Mouse (Mus musculus): ENCODE results near the gene Ugt2b38. TPM values are rescaled to one million over a fixed set of nuclear protein-coding genes. Genes with fewer than 3 reads are reported as not detected.
"Not testable (repeated sequence)": the region's sequence is repeated elsewhere in the genome, so short reads cannot be mapped to it uniquely, and the experiment has no call there.

Gene Ugt2b38
- total RNA-seq (2015; ENCODE audit: low replicate concordance) (not detected in 2 replicates), total RNA-seq (2017; ENCODE audit: low replicate concordance) (not detected in 2 replicates)

DNA sequence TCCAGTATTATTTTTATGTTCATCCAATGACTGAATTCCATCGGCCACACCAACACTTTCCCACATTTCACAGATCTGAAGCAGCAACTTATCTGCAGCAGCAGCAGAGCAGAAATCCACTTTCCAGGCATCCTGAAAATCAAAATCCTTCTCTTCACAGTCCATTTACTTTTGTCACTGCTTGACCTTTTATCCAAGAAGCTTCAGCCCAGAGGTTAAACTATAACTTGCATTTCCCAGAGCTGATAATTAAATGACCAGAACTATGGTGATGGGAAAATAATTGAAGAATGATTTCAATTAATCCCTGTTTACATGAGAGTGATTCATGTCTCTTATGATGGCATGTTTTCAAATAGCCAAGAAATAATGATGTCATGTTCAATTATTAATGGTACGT is at the start of gene Ugt2b38:
Ugt2b38 (minus strand) TSS at position 163 of the 400 bp plus-strand sequence.
- ATAC-seq (replicated peaks; ENCODE audit: low FRiP score, poor library complexity, severe bottlenecking): not testable (repeated sequence)

- no peak for ATAC-seq (replicated peaks; ENCODE audit: low FRiP score, poor library complexity, severe bottlenecking)
These were observed 34.8 kb upstream of the Ugt2b38 start for GRCm38 (mm10) chr5:87458810-87459209.

DNA sequence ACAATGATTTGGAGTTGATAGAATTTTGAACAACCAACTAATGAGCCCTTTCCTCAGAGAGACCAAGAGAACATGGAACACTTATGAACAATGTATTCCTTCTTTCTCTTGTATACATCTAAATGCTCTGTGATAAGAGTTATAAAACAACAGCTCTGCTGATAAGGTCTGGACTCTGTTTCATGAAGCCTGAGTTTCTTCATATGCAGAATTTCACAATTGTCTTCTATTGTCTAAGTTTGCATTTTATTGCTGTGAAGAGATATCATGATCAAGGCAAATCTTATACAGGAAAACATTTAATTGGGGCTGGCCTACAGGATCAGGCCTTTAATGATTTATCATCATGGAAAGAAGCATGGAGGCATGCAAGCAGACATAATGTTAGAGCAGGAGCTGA is 33.7 kb upstream of the Ugt2b38 start:
- ATAC-seq (replicated peaks; ENCODE audit: low FRiP score, poor library complexity, severe bottlenecking): no peak

- no peak for ATAC-seq (replicated peaks; ENCODE audit: low FRiP score, poor library complexity, severe bottlenecking)
These were observed 32.3 kb upstream of the Ugt2b38 start for GRCm38 (mm10) chr5:87456216-87456850.

- ATAC-seq (replicated peaks; ENCODE audit: low FRiP score, poor library complexity, severe bottlenecking): no peak
These were observed 31.5 kb upstream of the Ugt2b38 start for GRCm38 (mm10) chr5:87455519-87455918.

DNA sequence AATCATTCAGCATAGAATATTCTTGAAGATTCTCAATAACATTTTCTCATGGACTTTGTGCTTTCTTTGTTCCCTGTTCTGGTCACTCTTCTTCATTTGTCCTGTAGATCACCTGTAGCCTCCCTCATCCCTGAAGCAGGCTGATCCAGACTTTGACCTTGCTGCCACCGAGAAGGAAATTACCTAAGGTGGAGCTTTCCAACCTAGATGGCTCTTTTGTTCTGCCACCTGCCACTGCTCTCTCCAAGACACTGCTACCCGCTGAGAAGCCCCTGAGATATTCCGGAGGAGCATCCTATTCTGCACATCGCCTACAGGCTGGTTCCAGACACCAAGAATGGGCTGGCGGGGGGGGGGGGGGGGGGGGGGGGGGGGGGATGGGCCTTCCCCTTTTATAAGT is 28.5 kb upstream of the Ugt2b38 start:
- not testable (repeated sequence) for ATAC-seq (replicated peaks; ENCODE audit: low FRiP score, poor library complexity, severe bottlenecking)

GRCm38 (mm10) chr5:87436264-87436663 is 12.3 kb upstream of the Ugt2b38 start:
- no peak for ATAC-seq (replicated peaks; ENCODE audit: low FRiP score, poor library complexity, severe bottlenecking)

DNA sequence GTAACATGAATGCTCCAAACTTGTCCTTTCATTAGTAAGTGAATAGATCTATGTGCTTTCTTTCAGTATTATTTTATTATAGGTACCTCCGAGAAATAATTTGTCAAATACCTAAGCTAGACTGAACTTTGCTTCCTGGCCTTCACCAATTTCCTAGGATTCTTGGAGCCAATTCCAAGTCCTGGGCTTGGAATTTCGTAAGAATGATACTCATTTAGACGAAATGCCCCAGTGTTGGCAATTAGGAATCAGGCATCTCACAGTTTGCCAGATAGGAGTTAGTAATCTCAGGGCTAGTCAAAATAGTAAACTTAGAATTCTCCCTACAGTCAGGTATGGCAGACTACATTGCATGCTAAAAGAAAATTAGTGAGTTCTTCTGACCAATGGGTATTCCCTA is 1.7 kb upstream of the Ugt2b38 start:
- no peak for ATAC-seq (replicated peaks; ENCODE audit: low FRiP score, poor library complexity, severe bottlenecking)

DNA sequence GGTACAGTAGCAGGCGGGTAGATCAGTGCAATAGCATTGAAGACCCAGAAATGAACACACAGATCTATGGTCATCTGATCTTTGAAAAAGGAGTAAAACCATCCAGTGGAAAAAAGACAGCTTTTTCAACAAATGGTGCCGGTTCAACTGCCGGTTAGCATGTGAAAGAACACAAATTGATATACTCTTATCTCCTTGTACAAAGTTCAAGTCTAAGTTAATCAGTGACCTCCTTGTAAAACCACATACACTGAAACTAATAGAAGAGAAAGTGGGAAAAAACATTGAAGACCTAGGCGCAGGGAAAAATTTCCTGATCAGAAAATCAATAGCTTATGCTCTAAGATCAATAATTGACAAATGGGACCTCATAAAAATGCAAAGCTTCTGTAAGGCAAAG is 27.0 kb downstream of the Ugt2b38 start:
- no peak for ATAC-seq (replicated peaks; ENCODE audit: low FRiP score, poor library complexity, severe bottlenecking)

GRCm38 (mm10) chr5:87390818-87391217 is 33.2 kb downstream of the Ugt2b38 start:
- ATAC-seq (replicated peaks; ENCODE audit: low FRiP score, poor library complexity, severe bottlenecking): no peak

DNA sequence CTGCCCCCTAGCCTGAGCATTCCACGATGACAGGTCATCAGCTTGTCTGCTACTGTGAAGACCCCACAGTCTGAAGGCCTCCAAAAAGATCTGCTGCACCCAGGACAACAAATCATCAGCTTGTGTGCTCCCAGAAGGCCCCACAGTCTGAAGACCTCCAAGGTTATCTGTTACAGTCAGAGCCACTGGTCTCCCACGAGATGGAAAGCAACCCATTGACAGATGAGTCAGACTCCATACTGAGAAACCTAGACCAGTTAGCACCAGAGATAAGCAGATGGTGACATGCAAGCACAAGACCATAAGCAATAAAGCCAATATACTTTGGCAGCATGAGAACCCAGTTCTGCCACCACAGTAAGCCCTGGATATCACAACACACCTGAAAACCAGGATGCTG is 43.8 kb downstream of the Ugt2b38 start:
- no peak for ATAC-seq (replicated peaks; ENCODE audit: low FRiP score, poor library complexity, severe bottlenecking)

DNA sequence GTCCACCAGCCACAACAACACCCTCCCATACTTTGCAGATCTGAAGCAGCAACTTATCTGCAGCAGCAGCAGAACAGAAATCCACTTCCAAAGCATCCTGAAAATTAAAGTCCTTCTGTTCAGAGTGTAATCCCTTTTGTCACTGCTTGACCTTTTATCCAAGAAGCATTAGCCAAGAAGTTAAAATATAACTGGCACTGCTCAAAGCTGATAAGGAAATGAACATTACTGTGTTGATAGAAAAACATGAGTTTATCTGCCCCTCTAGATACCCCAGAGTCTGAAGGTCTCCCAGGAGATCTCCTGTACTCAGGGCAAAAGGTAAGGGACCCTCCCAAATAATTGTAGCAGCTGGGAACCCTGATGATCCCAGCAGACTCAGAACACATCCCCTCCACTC is 44.2 kb downstream of the Ugt2b38 start:
- ATAC-seq (replicated peaks; ENCODE audit: low FRiP score, poor library complexity, severe bottlenecking): no peak

- no peak for ATAC-seq (replicated peaks; ENCODE audit: low FRiP score, poor library complexity, severe bottlenecking)
These were observed 48.1 kb downstream of the Ugt2b38 start for GRCm38 (mm10) chr5:87375874-87376383.

GRCm38 (mm10) chr5:87373502-87373863 is 50.5 kb downstream of the Ugt2b38 start:
- no peak for ATAC-seq (replicated peaks; ENCODE audit: low FRiP score, poor library complexity, severe bottlenecking)

- ATAC-seq (replicated peaks; ENCODE audit: low FRiP score, poor library complexity, severe bottlenecking): not testable (repeated sequence)
These were observed 51.1 kb downstream of the Ugt2b38 start for GRCm38 (mm10) chr5:87372788-87373501.

Other genes with a start within 250 kb of the Ugt2b38 start
- not detected in 2 replicates for gene Ugt2b37, start 169.4 kb downstream of the Ugt2b38 start, total RNA-seq (2015; ENCODE audit: low replicate concordance)
- gene Ugt2b37, start 169.4 kb downstream of the Ugt2b38 start, total RNA-seq (2017; ENCODE audit: low replicate concordance): not detected in 2 replicates
- not detected in 2 replicates for gene Ugt2a3, start 87.0 kb downstream of the Ugt2b38 start, total RNA-seq (2015; ENCODE audit: low replicate concordance)
- not detected in 2 replicates for gene Ugt2a3, start 87.0 kb downstream of the Ugt2b38 start, total RNA-seq (2017; ENCODE audit: low replicate concordance)
- gene Ugt2a2, start 58.1 kb upstream of the Ugt2b38 start, total RNA-seq (2015; ENCODE audit: low replicate concordance): not detected in 2 replicates
- gene Ugt2a2, start 58.1 kb upstream of the Ugt2b38 start, total RNA-seq (2017; ENCODE audit: low replicate concordance): not detected in 2 replicates
- not detected in 2 replicates for gene Gm43638, start 62.6 kb upstream of the Ugt2b38 start, total RNA-seq (2015; ENCODE audit: low replicate concordance)
- not detected in 2 replicates for gene Gm43638, start 62.6 kb upstream of the Ugt2b38 start, total RNA-seq (2017; ENCODE audit: low replicate concordance)
- gene Ugt2a1, start 66.7 kb upstream of the Ugt2b38 start, total RNA-seq (2015; ENCODE audit: low replicate concordance): not detected in 2 replicates
- gene Ugt2a1, start 66.7 kb upstream of the Ugt2b38 start, total RNA-seq (2017; ENCODE audit: low replicate concordance): not detected in 2 replicates
- not detected in 2 replicates for gene Sult1b1, start 114.0 kb upstream of the Ugt2b38 start, total RNA-seq (2015; ENCODE audit: low replicate concordance)
- not detected in 2 replicates for gene Sult1b1, start 114.0 kb upstream of the Ugt2b38 start, total RNA-seq (2017; ENCODE audit: low replicate concordance)
- gene Sult1d1, start 144.8 kb upstream of the Ugt2b38 start, total RNA-seq (2015; ENCODE audit: low replicate concordance): not detected in 2 replicates
- not detected in 2 replicates for gene Sult1d1, start 144.8 kb upstream of the Ugt2b38 start, total RNA-seq (2017; ENCODE audit: low replicate concordance)
- gene Sult1e1, start 167.4 kb upstream of the Ugt2b38 start, total RNA-seq (2015; ENCODE audit: low replicate concordance): not detected in 2 replicates
- gene Sult1e1, start 167.4 kb upstream of the Ugt2b38 start, total RNA-seq (2017; ENCODE audit: low replicate concordance): not detected in 2 replicates
- not detected in 2 replicates for gene Csn1s1, start 242.0 kb upstream of the Ugt2b38 start, total RNA-seq (2015; ENCODE audit: low replicate concordance)
- gene Csn1s1, start 242.0 kb upstream of the Ugt2b38 start, total RNA-seq (2017; ENCODE audit: low replicate concordance): not detected in 2 replicates